Mouse (Mus musculus) ES-E14 (cell line): ENCODE measurements at regions not wholly inside any gene's neighbourhood (a gene's known extent, or its start where the extent isn't known, plus 50 kb on each side); places are given as distances from the start of the nearest gene placed in this dataset.

Experiments
- DNase-seq: peaks from one replicate; pipeline ENCODE4 v3.0.0-alpha.2; 2013; ENCODE audit warnings: low read depth, low spot score
- H3K27ac ChIP-seq: 2 replicates; pipeline ENCODE4 v1.5.1; 2012; ENCODE audit warnings: low read depth, mild to moderate bottlenecking, low read length, moderate library complexity, mixed read lengths; ENCODE audit not compliant: poor library complexity, insufficient read depth, severe bottlenecking
- H3K36me3 ChIP-seq: 2 replicates; pipeline ENCODE4 v1.6.1; 2012; ENCODE audit warnings: mild to moderate bottlenecking, low read length, moderate library complexity, mixed read lengths; ENCODE audit not compliant: control insufficient read depth, poor library complexity, insufficient read depth, severe bottlenecking
- H3K4me1 ChIP-seq, 2 experiments: fragments of 150-350 bp in 1 of 2; sonication (generic) in 1 of 2; 2 replicates each; pipeline ENCODE4 v1.6.1; 2012; ENCODE audit warnings: low read length in 2 of 2, mild to moderate bottlenecking in 1 of 2, mixed read lengths in 1 of 2; ENCODE audit not compliant: control insufficient read depth in 2 of 2, insufficient read depth in 2 of 2, poor library complexity in 1 of 2
- H3K4me3 ChIP-seq, 2 experiments: fragments of 150-350 bp in 1 of 2; sonication (generic) in 1 of 2; 2 replicates each; pipeline ENCODE4 v1.5.1; 2012; ENCODE audit warnings: low read length in 2 of 2, low read depth in 1 of 2, mild to moderate bottlenecking in 1 of 2, mixed read lengths in 1 of 2; ENCODE audit not compliant: insufficient read depth in 1 of 2, poor library complexity in 1 of 2, severe bottlenecking in 1 of 2
- H3K9ac ChIP-seq: 2 replicates; pipeline ENCODE4 v1.6.1; 2012; ENCODE audit warnings: low read depth, mild to moderate bottlenecking, low read length, mixed read lengths; ENCODE audit not compliant: poor library complexity, insufficient read depth, severe bottlenecking
- H3K9me3 ChIP-seq: fragments of 150-350 bp; sonication (generic); 2 replicates; pipeline ENCODE4 v1.6.1; 2012; ENCODE audit warnings: low read depth, mild to moderate bottlenecking, low read length; ENCODE audit not compliant: control insufficient read depth, insufficient read depth
- CHD2 ChIP-seq: IDR thresholded peaks from 2 replicates; pipeline ENCODE4 v1.6.1; 2014; ENCODE audit warnings: mild to moderate bottlenecking, low read depth, low read length, inconsistent platforms
- HCFC1 ChIP-seq: IDR thresholded peaks from 2 replicates; pipeline ENCODE4 v1.6.1; 2012; ENCODE audit warnings: low read length, inconsistent platforms, borderline replicate concordance; ENCODE audit not compliant: insufficient read depth
- MAFK ChIP-seq: IDR thresholded peaks from 2 replicates; pipeline ENCODE4 v1.6.1; 2014; ENCODE audit warnings: mild to moderate bottlenecking, low read depth, low read length, inconsistent platforms; ENCODE audit not compliant: insufficient read depth
- ZC3H11A ChIP-seq: IDR thresholded peaks from 2 replicates; pipeline ENCODE4 v1.6.1; 2012; ENCODE audit warnings: low read depth, mild to moderate bottlenecking, inconsistent platforms, low read length, borderline replicate concordance
- ZNF384 ChIP-seq: IDR thresholded peaks from 2 replicates; pipeline ENCODE4 v1.6.1; 2012; ENCODE audit warnings: low read depth, low read length, inconsistent platforms
- in situ Hi-C, 2 experiments: fragments of 600-800 bp; cut with MboI; formaldehyde crosslinking; loops; one replicate each; pipeline ENCODE4 v1.15.1; 2025; ENCODE audit warnings: low sequenced_read_pairs in 2 of 2, inconsistent platforms in 1 of 2; ENCODE audit not compliant: unreplicated experiment in 2 of 2

DNA sequence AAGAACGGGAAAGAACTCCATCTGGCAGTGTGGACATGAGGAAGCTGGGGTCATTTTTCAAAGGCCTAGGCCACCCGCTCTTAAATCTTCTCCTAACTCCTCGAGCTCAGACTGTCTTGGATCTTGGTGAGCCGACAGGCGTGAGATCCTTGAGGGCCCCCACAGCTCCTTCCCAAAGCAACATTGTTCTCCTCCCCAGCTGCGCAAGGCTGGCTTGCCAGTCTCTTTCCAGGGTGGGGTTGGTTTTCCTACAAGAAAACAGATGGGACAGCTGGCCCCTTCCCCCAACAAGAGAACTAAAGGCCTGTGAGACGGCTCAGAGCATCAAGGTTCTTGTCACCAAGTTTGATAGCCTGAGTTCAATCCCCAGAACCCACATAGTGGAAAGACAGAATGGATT is 994.3 kb downstream of the 4930447A16Rik start:
- Histone ChIP-seq H3K4me1 (0 out of 4 replicates have a peak, but pooled peaks cover 0 to 3% of the 10 kb centered on the region in 2 experiments), H3K36me3 (no peaks in the 10 kb centered on the region), H3K9me3 (no peaks in the 10 kb centered on the region), H3K27ac (no peak overlapping the region), H3K4me3 (no peak overlapping the region), H3K9ac (no peak overlapping the region)
- in situ Hi-C loops = no loop called here
- TF ChIP-seq HCFC1 (no peak), ZC3H11A (no peak), ZNF384 (no peak), MAFK (no peak), CHD2 (no peak)
- no peak for DNase-seq

DNA sequence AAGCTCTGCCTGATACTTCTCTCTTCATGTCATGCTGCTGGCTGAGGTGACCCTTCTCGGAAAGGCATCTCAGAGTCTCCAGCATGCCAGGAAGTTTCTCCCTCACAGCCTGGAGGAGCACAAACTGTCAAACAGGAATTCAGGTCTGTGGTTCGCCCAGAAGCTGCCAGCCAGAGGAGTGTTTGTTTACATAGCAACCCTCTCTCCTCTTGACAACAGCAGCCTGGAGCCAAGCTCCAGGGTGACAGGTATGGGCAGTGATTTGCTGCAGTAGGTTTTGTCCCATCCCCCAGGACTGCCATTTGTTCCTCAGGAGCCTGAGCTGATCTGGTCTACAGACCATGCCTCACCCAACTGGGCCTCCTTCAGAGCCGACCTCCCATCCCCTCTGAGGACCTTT is 995.4 kb downstream of the 4930447A16Rik start:
- Histone ChIP-seq H3K27ac (no peak overlapping the region), H3K9me3 (no peaks in the 10 kb centered on the region), H3K4me1 (0 out of 4 replicates have a peak, but pooled peaks cover 0 to 3% of the 10 kb centered on the region in 2 experiments), H3K36me3 (no peaks in the 10 kb centered on the region), H3K9ac (no peak overlapping the region), H3K4me3 (no peak overlapping the region)
- TF ChIP-seq HCFC1 (no peak), CHD2 (no peak), ZNF384 (no peak), ZC3H11A (no peak), MAFK (no peak)
- in situ Hi-C loops = no loop called here
- DNase-seq = no peak

DNA sequence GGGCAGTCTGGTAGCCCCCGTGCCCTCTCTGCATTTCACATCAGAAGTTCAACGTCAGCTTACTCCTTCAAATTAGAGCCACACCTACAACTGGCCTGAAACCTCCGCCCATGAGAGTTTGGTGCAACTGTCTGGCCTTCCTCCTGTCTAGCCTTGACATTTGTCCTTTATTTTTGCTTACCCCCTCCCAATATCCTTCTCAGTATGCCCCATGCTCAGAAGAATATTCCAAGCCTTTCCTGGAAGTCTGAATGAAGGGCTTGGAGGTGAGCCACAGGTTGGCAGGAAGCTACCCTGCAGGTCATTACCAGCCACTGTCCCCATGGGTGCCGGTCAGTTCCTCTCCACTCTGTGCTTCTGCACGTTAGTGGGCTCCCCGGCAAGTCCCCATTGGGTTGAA is 997.4 kb downstream of the 4930447A16Rik start:
- Histone ChIP-seq H3K27ac (no peak overlapping the region), H3K36me3 (no peaks in the 10 kb centered on the region), H3K4me3 (no peak overlapping the region), H3K9ac (no peak overlapping the region), H3K9me3 (no peaks in the 10 kb centered on the region), H3K4me1 (0 out of 4 replicates have a peak, but pooled peaks cover 0 to 3% of the 10 kb centered on the region in 2 experiments)
- TF ChIP-seq MAFK (no peak), CHD2 (no peak), HCFC1 (no peak), ZNF384 (no peak), ZC3H11A (no peak)
- in situ Hi-C loops = no loop called here
- DNase-seq = no peak

DNA sequence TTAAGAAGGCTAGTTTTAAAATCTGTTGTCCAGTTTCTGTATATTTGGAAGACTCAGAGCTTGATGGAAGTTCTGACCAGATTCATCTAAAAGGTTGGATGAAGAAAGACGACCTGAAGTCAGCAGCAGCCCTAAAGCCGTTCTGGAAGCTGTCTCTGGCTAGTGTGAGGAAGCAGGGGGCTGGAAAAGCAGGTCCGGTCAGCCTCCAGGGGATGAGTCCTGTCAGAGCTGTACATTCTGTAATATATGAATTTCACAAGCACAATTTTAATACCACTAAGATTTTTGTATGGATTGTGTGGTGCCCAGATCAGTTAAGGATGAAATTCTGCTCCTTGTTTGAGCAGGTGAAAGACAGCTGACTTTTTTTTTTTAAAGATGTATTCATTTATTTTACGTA is 1000.2 kb downstream of the 4930447A16Rik start:
- H3K36me3 ChIP-seq = no peaks in the 10 kb centered on the region
- in situ Hi-C loops = no loop called here
- no peak overlapping the region for H3K27ac ChIP-seq
- H3K4me3 ChIP-seq = no peak overlapping the region
- TF ChIP-seq ZNF384 (no peak), CHD2 (no peak), MAFK (no peak), HCFC1 (no peak), ZC3H11A (no peak)
- no peak for DNase-seq
- H3K9ac ChIP-seq = no peak overlapping the region
- H3K9me3 ChIP-seq = no peaks in the 10 kb centered on the region
- 0 out of 4 replicates have a peak, but pooled peaks cover 0 to 3% of the 10 kb centered on the region in 2 experiments for H3K4me1 ChIP-seq

DNA sequence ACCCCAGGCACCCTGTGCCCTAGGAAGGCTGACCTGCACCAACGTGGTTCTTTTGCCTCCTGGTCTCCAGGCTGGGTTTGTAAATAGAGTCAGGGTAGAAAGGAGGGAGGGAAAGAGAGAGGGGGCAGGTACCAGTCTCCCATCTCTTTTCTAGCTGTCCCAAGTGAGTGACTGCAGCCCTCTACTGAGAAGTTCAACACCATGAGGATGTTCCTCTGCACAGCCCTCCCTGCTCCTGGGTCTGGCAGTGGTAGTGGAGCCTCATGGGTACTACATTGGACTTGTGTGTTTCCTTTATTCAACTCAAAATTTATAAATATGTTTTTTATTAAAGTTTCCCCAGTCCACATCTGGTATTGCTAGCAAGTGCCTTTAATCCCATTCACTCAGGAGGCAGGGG is 1002.6 kb downstream of the 4930447A16Rik start:
- TF ChIP-seq ZC3H11A (no peak), CHD2 (no peak), ZNF384 (no peak), HCFC1 (no peak), MAFK (no peak)
- H3K36me3 ChIP-seq = no peaks in the 10 kb centered on the region
- DNase-seq = no peak
- H3K4me3 ChIP-seq = no peak overlapping the region
- in situ Hi-C loops = no loop called here
- no peak overlapping the region for H3K27ac ChIP-seq
- no peaks in the 10 kb centered on the region for H3K4me1 ChIP-seq
- H3K9ac ChIP-seq = no peak overlapping the region
- no peaks in the 10 kb centered on the region for H3K9me3 ChIP-seq
